Mouse (Mus musculus): ENCODE results near the gene AL732309.1. TPM values are rescaled to one million over a fixed set of nuclear protein-coding genes. Genes with fewer than 3 reads are reported as not detected.
A peak's percentile ranks its signal among the peaks of the same experiment; 100 is the strongest.

AL732309.1 gene
- total RNA-seq (2014; fragmentation: Nextera tagmentation) (15.3 and 21.7 TPM in 2 replicates), total RNA-seq (2017) (3.3 and 4.9 TPM in 2 replicates)

DNA sequence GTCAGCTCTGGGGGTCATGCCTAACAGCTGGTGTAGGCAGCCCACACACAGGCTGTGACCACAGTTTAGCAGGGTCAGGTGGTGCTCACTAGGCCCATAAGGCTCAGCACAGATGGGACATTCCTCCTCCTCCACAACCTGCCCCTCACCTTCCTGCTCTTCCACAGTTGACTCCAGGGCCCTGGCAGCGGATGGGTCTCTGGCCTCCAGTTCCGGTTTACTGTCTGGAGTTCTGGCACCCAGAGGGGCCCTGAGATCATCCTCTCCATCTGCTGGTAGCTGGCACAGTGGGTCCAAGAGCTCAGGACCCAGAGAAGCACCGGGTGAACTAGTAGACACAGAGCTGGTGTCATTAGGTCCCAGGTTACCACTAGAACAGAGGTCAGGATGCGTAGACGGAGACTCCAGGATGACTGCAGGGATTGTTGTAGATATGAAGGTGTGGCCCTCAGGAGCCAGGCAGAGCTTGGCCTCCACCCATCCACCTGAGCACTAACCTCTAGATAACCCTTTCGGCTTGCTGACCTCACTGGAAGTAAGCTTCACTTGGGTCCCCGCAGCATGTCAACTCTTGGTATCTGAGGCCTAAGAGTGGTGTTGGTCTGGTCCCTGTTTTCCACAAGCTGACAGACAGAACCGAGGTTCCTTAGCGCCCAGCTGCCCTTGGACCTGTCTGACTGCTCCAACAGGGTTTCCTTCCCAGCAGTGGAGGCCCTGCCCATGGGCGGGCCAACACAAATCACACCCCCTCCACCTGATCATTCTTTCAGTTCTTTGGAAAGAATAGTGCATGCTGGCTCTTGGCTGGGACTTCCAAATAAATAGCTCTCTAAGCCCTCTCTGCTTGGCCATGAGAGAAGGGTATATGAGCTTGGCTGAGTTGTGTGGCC is at the start of gene AL732309.1:
AL732309.1 (minus strand) TSS at position 681 of the 890 bp plus-strand sequence.
- no peak for ATAC-seq (replicated peaks; ENCODE audit: low FRiP score, low TSS enrichment, poor library complexity, severe bottlenecking)

DNA sequence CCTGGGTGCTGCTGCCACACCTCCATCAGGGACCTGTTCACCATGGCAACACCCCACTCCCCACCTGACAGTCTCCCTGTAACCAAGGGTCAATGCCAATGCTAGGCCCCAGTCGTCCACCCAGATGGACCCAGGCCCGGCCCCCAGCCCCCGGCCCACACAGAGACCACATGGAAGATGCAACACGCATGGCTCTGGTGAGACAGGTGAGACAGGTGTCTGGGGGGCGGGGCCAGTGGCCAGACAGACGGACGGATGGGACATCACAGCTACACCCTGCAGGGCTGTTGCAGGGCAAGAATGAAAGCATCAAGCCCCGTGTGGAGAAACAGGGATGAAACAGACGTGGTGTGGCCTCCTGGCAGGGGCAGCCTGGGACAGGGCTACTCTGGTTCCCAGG is 47.0 kb upstream of the AL732309.1 start:
- no peak for ATAC-seq (replicated peaks; ENCODE audit: low FRiP score, low TSS enrichment, poor library complexity, severe bottlenecking)

DNA sequence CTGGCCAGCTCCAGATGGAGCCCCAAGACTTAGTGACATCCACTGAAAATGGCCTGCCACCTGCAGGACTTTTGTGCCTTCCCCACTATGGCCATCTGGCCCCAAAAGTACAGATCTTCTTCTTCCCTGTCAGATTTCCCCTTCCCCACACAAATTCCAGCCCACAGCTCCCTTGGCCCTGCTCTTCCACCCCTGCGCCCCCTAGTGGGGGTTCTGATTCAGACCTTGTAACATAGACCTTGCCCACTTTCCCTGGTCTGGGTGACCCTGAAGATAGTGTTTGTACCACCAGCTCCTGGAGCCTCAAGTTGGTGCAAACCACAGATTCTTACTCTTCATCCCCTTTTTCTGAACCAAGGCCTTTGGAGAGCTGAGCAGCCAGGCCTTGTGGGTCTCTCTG is 46.2 kb upstream of the AL732309.1 start:
- peak; percentile 48; the same call in 1 of the 2 replicates for ATAC-seq (replicated peaks; ENCODE audit: low FRiP score, low TSS enrichment, poor library complexity, severe bottlenecking)

GRCm38 (mm10) chr2:25292054-25292544 is 45.4 kb upstream of the AL732309.1 start:
- no peak for ATAC-seq (replicated peaks; ENCODE audit: low FRiP score, low TSS enrichment, poor library complexity, severe bottlenecking)

GRCm38 (mm10) chr2:25291184-25292053 is 44.8 kb upstream of the AL732309.1 start:
- ATAC-seq (replicated peaks; ENCODE audit: low FRiP score, low TSS enrichment, poor library complexity, severe bottlenecking), result no peak

DNA sequence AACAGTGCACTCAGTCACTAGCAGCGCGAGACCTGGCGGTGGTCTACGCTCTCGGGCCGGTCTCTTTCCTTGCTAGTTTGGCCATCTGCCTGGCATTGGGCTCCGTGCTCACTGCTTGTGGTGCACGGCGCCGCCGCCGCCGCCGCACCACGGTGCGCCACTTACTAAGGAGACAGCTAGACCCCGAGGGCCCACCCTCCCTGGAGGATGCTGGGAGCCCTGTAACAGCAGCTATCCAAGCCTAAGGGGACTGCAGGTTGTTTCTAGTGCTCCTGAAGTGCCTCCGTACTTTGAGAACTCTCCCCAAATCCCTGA is 44.1 kb upstream of the AL732309.1 start:
- ATAC-seq (replicated peaks; ENCODE audit: low FRiP score, low TSS enrichment, poor library complexity, severe bottlenecking), result no peak

DNA sequence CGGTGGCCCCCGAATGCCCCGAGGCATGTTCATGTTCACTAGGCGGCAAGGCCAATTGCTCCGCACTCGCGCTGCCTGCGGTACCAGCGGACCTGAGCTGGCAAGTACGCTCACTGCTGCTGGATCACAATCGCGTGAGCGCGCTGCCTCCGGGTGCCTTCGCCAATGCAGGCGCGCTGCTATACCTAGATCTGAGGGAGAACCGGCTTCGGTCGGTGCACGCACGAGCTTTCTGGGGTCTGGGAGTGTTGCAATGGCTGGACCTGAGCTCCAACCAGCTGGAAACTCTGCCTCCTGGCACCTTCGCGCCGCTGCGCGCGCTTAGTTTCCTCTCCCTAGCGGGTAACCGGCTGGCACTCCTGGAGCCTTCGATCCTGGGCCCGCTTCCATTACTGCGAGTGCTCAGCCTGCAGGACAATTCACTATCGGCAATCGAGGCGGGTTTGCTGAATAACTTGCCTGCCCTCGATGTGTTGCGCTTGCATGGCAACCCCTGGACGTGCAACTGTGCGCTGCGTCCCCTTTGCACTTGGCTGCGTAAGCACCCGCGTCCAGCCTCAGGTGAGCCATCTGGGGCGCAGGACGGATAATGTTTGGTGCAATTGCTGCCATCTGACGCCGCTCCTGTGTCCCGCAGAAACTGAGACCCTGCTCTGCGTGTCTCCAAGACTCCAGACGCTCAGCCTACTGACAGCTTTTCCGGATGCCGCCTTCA is 43.6 kb upstream of the AL732309.1 start:
- ATAC-seq (replicated peaks; ENCODE audit: low FRiP score, low TSS enrichment, poor library complexity, severe bottlenecking), result no peak

DNA sequence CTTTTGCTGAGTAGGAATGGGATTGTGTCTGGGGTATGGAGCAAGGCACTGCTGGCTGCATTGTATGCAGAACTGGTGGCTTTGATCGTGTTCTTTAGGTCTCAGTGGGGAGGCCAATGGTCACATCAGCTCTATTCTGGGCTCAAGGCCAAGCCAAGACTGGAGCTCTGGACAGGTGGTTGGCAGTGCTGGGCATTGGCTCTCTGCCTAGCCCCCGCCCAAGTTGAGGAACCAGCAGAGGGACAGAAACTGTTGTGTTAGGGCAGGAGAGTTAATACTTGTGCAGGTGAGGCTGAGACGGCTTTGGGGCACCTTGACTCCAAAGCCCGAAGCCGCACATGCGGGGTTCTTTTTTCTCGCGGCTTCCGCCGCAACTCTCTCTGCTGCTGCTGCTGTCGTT is 43.0 kb upstream of the AL732309.1 start, which contains the start of gene Lrrc26:
Lrrc26 (plus strand) TSS at position 265 of the 400 bp plus-strand sequence.
- no peak for ATAC-seq (replicated peaks; ENCODE audit: low FRiP score, low TSS enrichment, poor library complexity, severe bottlenecking)

GRCm38 (mm10) chr2:25288734-25289345 is 42.2 kb upstream of the AL732309.1 start:
- no peak for ATAC-seq (replicated peaks; ENCODE audit: low FRiP score, low TSS enrichment, poor library complexity, severe bottlenecking)

GRCm38 (mm10) chr2:25287927-25288649 is 41.4 kb upstream of the AL732309.1 start, which contains the start of gene Tmem210:
Gene Tmem210 (plus strand): TSS chr2:25288145.
- no peak for ATAC-seq (replicated peaks; ENCODE audit: low FRiP score, low TSS enrichment, poor library complexity, severe bottlenecking)

GRCm38 (mm10) chr2:25286837-25287636 is 40.4 kb upstream of the AL732309.1 start:
- ATAC-seq (replicated peaks; ENCODE audit: low FRiP score, low TSS enrichment, poor library complexity, severe bottlenecking), result peak; percentile 76

DNA sequence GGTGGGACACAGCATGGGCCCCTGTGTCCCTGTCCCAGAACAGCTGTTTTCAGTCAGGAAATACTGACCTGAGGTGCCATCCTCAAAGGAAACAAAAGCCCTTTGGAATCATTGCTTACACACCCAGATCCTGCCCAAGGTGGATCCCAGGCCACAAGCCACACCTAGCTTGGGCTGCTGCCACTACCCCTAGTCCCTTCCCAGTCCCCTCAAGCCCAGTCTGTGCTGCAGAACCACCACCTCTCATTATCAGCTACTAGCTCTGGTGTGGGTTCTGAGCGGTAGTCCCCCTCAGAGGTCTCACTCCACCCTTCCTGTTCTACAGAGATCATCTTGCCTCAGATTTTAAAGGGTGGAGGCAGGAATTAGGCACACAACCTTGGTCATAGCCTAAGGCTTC is 39.7 kb upstream of the AL732309.1 start:
- peak; percentile 59 for ATAC-seq (replicated peaks; ENCODE audit: low FRiP score, low TSS enrichment, poor library complexity, severe bottlenecking)

DNA sequence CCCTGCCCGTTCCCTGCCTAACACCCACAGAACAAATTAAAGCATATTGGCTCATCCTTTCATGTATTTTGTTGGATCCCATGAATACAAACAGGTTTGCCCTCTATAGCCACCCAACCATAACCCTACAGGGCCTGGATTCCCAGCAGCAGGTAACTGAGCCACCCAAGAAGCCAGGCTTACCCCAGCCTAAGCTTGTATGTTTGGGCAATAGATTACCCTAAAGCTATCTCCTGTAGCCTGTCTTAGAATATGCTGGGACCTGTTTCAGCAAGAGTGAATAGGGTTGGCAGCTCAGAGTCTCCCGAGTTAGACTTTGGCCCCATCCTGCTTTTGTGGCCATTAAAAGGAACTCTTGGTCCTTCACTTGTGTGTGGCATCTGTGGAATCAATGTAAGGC is 38.9 kb upstream of the AL732309.1 start:
- ATAC-seq (replicated peaks; ENCODE audit: low FRiP score, low TSS enrichment, poor library complexity, severe bottlenecking), result no peak

DNA sequence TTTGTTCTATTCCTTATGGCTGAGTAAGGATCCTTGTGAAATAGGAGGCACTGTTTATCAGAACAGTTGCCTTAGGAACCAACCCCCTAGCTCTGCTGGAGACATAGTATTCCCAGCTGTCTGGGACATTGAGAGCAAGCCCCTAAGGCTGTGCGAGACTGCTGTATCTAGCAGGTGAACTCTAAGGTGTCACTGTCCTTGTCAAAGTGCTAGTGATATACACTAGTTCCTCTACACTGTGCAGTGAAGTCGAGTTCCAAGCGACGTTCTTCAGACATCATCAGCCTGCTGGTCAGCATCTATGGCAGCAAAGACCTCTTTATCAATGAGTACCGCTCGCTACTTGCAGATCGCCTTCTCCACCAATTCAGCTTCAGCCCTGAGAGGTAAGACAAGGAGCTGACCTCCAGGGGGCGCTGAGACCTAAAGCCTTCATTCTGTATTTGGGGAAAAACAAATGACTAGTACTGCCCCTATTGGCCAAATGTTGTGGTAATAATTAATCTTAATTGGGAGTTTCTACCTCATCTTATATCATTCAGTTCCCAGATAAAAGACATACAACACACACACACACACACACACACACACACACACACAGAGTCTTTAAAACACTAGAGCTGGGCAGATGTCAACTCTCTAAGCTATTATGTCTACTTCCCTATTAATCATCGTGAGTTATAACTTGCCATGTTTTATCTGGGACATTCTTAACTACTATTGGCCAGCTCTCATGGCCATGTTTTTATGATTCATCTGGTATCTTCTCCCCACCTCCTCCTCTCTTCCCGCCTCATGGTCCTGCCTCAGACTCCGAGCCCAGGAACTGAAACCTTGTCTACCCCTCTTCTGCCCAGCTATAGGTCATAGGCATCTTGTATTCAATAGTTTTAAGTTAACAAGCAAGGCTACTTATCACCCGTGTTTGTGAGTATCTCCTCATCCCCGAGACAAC is 32.5 kb upstream of the AL732309.1 start:
- peak; percentile 95 for ATAC-seq (replicated peaks; ENCODE audit: low FRiP score, low TSS enrichment, poor library complexity, severe bottlenecking)

GRCm38 (mm10) chr2:25273010-25273409 is 26.3 kb upstream of the AL732309.1 start:
- no peak for ATAC-seq (replicated peaks; ENCODE audit: low FRiP score, low TSS enrichment, poor library complexity, severe bottlenecking)

- ATAC-seq (replicated peaks; ENCODE audit: low FRiP score, low TSS enrichment, poor library complexity, severe bottlenecking), result no peak
Measured at GRCm38 (mm10) chr2:25272515-25272914, 25.9 kb upstream of the AL732309.1 start.
